ENCODE assay signal across 10 mouse cellular contexts in genomic region chr5:108082380-108082779, GRCm38 (mm10). TPM values are rescaled to one million over a fixed set of nuclear protein-coding genes. Genes with fewer than 3 reads are reported as not detected.
DNase-seq lines count a peak whose midpoint lies in the region; ATAC-seq and TF ChIP-seq lines count a peak whose summit lies in the region.
"Had no signal": no experiment of that assay in that cellular context is flagged by ENCODE, and none has a peak within 500 bp of the region (broad histone marks: within the 10 kb centered on the region; RNA-seq: fewer than 3 reads in every experiment).

No protein-coding gene starts in this region.

- peaks cover 3% of the 10 kb centered on the region for H3K79me2 ChIP-seq in heart, adult 2 months (replicated peaks; ENCODE audit: control insufficient read depth, insufficient read depth, low read length)

- intact Hi-C loops in heart, adult 2 months (cut with DNase I): loop anchor here (5.0 kb wide), 1 partner anchor 50 kb away; no protein-coding TSS in a partner anchor

- WGBS in heart, adult 2 months: 43% methylated on average over 2 of the region's 2 CpGs
- WGBS in heart, embryonic 11.5 days (ENCODE audit: insufficient replicate concordance): 44% methylated on average over 2 of the region's 2 CpGs
- 36% methylated on average over 2 of the region's 2 CpGs for WGBS in lung, postnatal 0 days

- H3K4me1 ChIP-seq in heart, adult 2 months (ENCODE audit: control insufficient read depth, insufficient read depth, low read length): no peaks in the 10 kb centered on the region
- H3K4me1 ChIP-seq in heart, embryonic 11.5 days (ENCODE audit: control insufficient read depth, insufficient read depth, low read length): no peaks in the 10 kb centered on the region
- no peaks in the 10 kb centered on the region for H3K4me1 ChIP-seq in lung, postnatal 0 days (ENCODE audit: insufficient read depth, low read depth, low read length)
- H3K4me1 ChIP-seq: liver, embryonic 15.5 days had no signal

- peak; percentile 67 for TF ChIP-seq CTCF in heart, adult 2 months (IDR thresholded peaks at IDR 0.05)
- peak; percentile 61 for TF ChIP-seq CTCF in lung, postnatal 0 days (IDR thresholded peaks at IDR 0.05)

- no peak for DNase-seq in heart, adult 2 months
- DNase-seq in 3T3-L1 (ENCODE audit: low read depth, low spot score) (peak; percentile 71), R1 (ENCODE audit: low read depth, low spot score) (peak; percentile 79)
- DNase-seq in lung, postnatal 0 days (ENCODE audit: low spot score): peak; percentile 74
- no peak for DNase-seq in spleen, postnatal 14 days (ENCODE audit: low spot score in 2 of 2)
- DNase-seq in layer of hippocampus, postnatal 10 days (ENCODE audit: low spot score in 2 of 2): no peak
- no peak for DNase-seq in ovary, postnatal 10 days (ENCODE audit: low spot score)

- no peak overlapping the region for H3K9ac ChIP-seq in heart, adult 2 months (ENCODE audit: low read depth, low read length)
- no peak overlapping the region for H3K9ac ChIP-seq in heart, embryonic 11.5 days (ENCODE audit: low read depth, low read length)
- no peak overlapping the region for H3K9ac ChIP-seq in lung, postnatal 0 days (replicated peaks; ENCODE audit: low read depth)
- H3K9ac ChIP-seq: liver, embryonic 15.5 days had no signal

- H3K4me3 ChIP-seq in heart, adult 2 months: no peak overlapping the region
- no peak overlapping the region for H3K4me3 ChIP-seq in heart, embryonic 11.5 days (ENCODE audit: low read depth, low read length)
- no peak overlapping the region for H3K4me3 ChIP-seq in lung, postnatal 0 days (ENCODE audit: low read depth, low read length)
- H3K4me3 ChIP-seq: liver, embryonic 15.5 days had no signal

- TF ChIP-seq POLR2A in heart, adult 2 months (IDR thresholded peaks at IDR 0.05; ENCODE audit: insufficient read depth, low read depth, low read length): no peak

- ATAC-seq in heart, embryonic 11.5 days (replicated peaks; ENCODE audit: insufficient number of reproducible peaks, low FRiP score, low TSS enrichment): no peak
- no peak for ATAC-seq in lung, postnatal 0 days

- H3K36me3 ChIP-seq in heart, adult 2 months (ENCODE audit: control insufficient read depth, insufficient read depth, low read length): peaks cover 4% of the 10 kb centered on the region; the same call in 1 of the 2 replicates
- peaks cover 24% of the 10 kb centered on the region for H3K36me3 ChIP-seq in heart, embryonic 11.5 days (ENCODE audit: control insufficient read depth, insufficient read depth, low read length)
- H3K36me3 ChIP-seq in lung, postnatal 0 days (ENCODE audit: insufficient read depth, low read length): peaks cover 13% of the 10 kb centered on the region; the same call in 1 of the 2 replicates

- no peak overlapping the region for H3K4me2 ChIP-seq in heart, embryonic 11.5 days
- H3K4me2 ChIP-seq in lung, postnatal 0 days (replicated peaks; ENCODE audit: low read depth, low read length): no peak overlapping the region
- H3K4me2 ChIP-seq: liver, embryonic 15.5 days had no signal

- no peak overlapping the region for H3K27ac ChIP-seq in heart, adult 2 months
- no peak overlapping the region for H3K27ac ChIP-seq in heart, embryonic 11.5 days (ENCODE audit: low read depth, low read length)
- H3K27ac ChIP-seq in lung, postnatal 0 days (ENCODE audit: low read length): no peak overlapping the region
- H3K27ac ChIP-seq: liver, embryonic 15.5 days had no signal

- H3K27me3 ChIP-seq in heart, adult 2 months (ENCODE audit: control insufficient read depth, insufficient read depth, low read length): no peaks in the 10 kb centered on the region
- H3K27me3 ChIP-seq in heart, embryonic 11.5 days (ENCODE audit: control insufficient read depth, insufficient read depth, low read length): no peaks in the 10 kb centered on the region
- H3K27me3 ChIP-seq in lung, postnatal 0 days (replicated peaks; ENCODE audit: insufficient read depth, low read length): no peaks in the 10 kb centered on the region
- H3K27me3 ChIP-seq: liver, embryonic 15.5 days had no signal

- no peak for TF ChIP-seq EP300 in heart, adult 2 months (IDR thresholded peaks at IDR 0.05; ENCODE audit: insufficient read depth, low read depth, low read length)
- no peak for TF ChIP-seq EP300 in lung, postnatal 0 days (IDR thresholded peaks at IDR 0.05)

- no peaks in the 10 kb centered on the region for H3K9me3 ChIP-seq in heart, embryonic 11.5 days (replicated peaks; ENCODE audit: control insufficient read depth, low read length)
- no peaks in the 10 kb centered on the region for H3K9me3 ChIP-seq in lung, postnatal 0 days (ENCODE audit: low read length)
- H3K9me3 ChIP-seq: liver, embryonic 15.5 days had no signal

RNA-seq across cellular contexts. Expression of gene Mtf2, which starts 16.9 kb away (rescaled TPM):
- 10 to 100 TPM; 10.7 to 12.2 TPM for total RNA-seq in heart, adult 2 months (2021)
- 5.8 and 11.9 TPM in 2 replicates for polyA plus RNA-seq in heart, adult 2 months (2012; rRNA removed)
- 88.2 and 88.4 TPM in 2 replicates for polyA plus RNA-seq in heart, embryonic 11.5 days (2014; fragmentation: Nextera tagmentation; extraction: Ambion mirVana)
- polyA plus RNA-seq in lung, postnatal 0 days (2015; fragmentation: Nextera tagmentation; extraction: Ambion mirVana): 39.0 and 47.5 TPM in 2 replicates
- 10 to 100 TPM; 53.2 to 61.3 TPM for total RNA-seq in layer of hippocampus, postnatal 10 days (2021)

RNA-seq across cellular contexts. Expression of gene Tmed5, which starts 50.0 kb away (rescaled TPM):
- 10 to 100 TPM; 28.6 to 29.8 TPM for total RNA-seq in heart, adult 2 months (2021)
- 20.2 and 32.4 TPM in 2 replicates for polyA plus RNA-seq in heart, adult 2 months (2012; rRNA removed)
- polyA plus RNA-seq in heart, embryonic 11.5 days (2014; fragmentation: Nextera tagmentation; extraction: Ambion mirVana): 27.4 and 31.0 TPM in 2 replicates
- 33.9 and 36.4 TPM in 2 replicates for polyA plus RNA-seq in lung, postnatal 0 days (2015; fragmentation: Nextera tagmentation; extraction: Ambion mirVana)
- total RNA-seq in layer of hippocampus, postnatal 10 days (2021): 10 to 100 TPM; 23.0 to 23.9 TPM

RNA-seq across cellular contexts. Expression of gene Ccdc18, which starts 50.3 kb away (rescaled TPM):
- under 1 TPM; 0.18 to 0.39 TPM for total RNA-seq in heart, adult 2 months (2021)
- not detected in 2 replicates for polyA plus RNA-seq in heart, adult 2 months (2012; rRNA removed)
- 5.9 and 6.6 TPM in 2 replicates for polyA plus RNA-seq in heart, embryonic 11.5 days (2014; fragmentation: Nextera tagmentation; extraction: Ambion mirVana)
- 2.6 and 3.3 TPM in 2 replicates for polyA plus RNA-seq in lung, postnatal 0 days (2015; fragmentation: Nextera tagmentation; extraction: Ambion mirVana)
- 1 to 10 TPM; 1.7 to 2.0 TPM for total RNA-seq in layer of hippocampus, postnatal 10 days (2021)
- polyA plus RNA-seq: small intestine, adult 2 months had no signal

Comparison
In these comparisons a context has a peak if more than half of its experiments do, and no peak if none do; other contexts are left out.
1. DNase-seq: peak in 3T3-L1 (single experiment), R1 (single experiment) and lung, postnatal 0 days (single experiment); none in heart, adult 2 months (0 of 2), spleen, postnatal 14 days (0 of 2), layer of hippocampus, postnatal 10 days (0 of 2) and ovary, postnatal 10 days (single experiment).